Mouse (Mus musculus) embryonic facial prominence, embryonic 11.5 days (tissue): ENCODE measurements around the gene Gmpr. TPM values are rescaled to one million over a fixed set of nuclear protein-coding genes. Genes with fewer than 3 reads are reported as not detected.
A peak's percentile ranks its signal among the peaks of the same experiment; 100 is the strongest.

ENCODE experiments used
- ATAC-seq: fragments of 200-750 bp; cut with Nextera tagmentation; replicated peaks from 2 replicates; pipeline ENCODE4 v1.8.0; 2017; ENCODE audit warnings: low read depth; ENCODE audit not compliant: insufficient number of reproducible peaks, low FRiP score, low TSS enrichment
- DNase-seq: peaks from one replicate; pipeline ENCODE4 v3.0.0-alpha.2; 2015; ENCODE audit warnings: low spot score
- H3K27ac ChIP-seq: fragments of 300-500 bp; sonication (generic); replicated peaks from 2 replicates; pipeline ENCODE4 v1.5.1; 2014; ENCODE audit warnings: mild to moderate bottlenecking, low read depth, low read length, control low read depth
- H3K27me3 ChIP-seq: fragments of 300-500 bp; sonication (generic); 2 replicates; pipeline ENCODE4 v1.6.1; 2014; ENCODE audit warnings: mild to moderate bottlenecking, low read length, moderate library complexity, mixed read lengths; ENCODE audit not compliant: control insufficient read depth, insufficient read depth
- H3K36me3 ChIP-seq: fragments of 300-500 bp; sonication (generic); replicated peaks from 2 replicates; pipeline ENCODE4 v1.6.1; 2014; ENCODE audit warnings: low read depth, mild to moderate bottlenecking, low read length, moderate library complexity, mixed read lengths; ENCODE audit not compliant: control insufficient read depth, insufficient read depth
- H3K4me1 ChIP-seq: fragments of 300-500 bp; sonication (generic); 2 replicates; pipeline ENCODE4 v1.6.1; 2014; ENCODE audit warnings: low read length, mixed read lengths; ENCODE audit not compliant: control insufficient read depth, insufficient read depth
- H3K4me2 ChIP-seq: fragments of 300-500 bp; sonication (generic); 2 replicates; pipeline ENCODE4 v1.6.1; 2014; ENCODE audit warnings: low read depth, mild to moderate bottlenecking, control low read depth, low read length, moderate library complexity
- H3K4me3 ChIP-seq: fragments of 300-500 bp; sonication (generic); 2 replicates; pipeline ENCODE4 v1.5.1; 2014; ENCODE audit warnings: low read depth, low read length, control low read depth
- H3K9ac ChIP-seq: fragments of 300-500 bp; sonication (generic); replicated peaks from 2 replicates; pipeline ENCODE4 v1.6.1; 2014; ENCODE audit warnings: mild to moderate bottlenecking, control low read depth, low read length
- H3K9me3 ChIP-seq: fragments of 300-500 bp; sonication (generic); replicated peaks from 2 replicates; pipeline ENCODE4 v1.6.1; 2016; ENCODE audit warnings: mild to moderate bottlenecking, low read length, inconsistent platforms, mixed read lengths; ENCODE audit not compliant: control insufficient read depth
- WGBS: fragments of 180-500 bp; shearing (Covaris S2); extraction: QIAGEN DNeasy Blood & Tissue Kit; methylation state at CpG from one replicate; pipeline ENCODE4 v1.1.7; 2014; 5-methylcytosine and 5-hydroxymethylcytosine counted together
- polyA plus RNA-seq: library from polyadenylated mRNA; unstranded; fragments of >200 nt; fragmentation: Nextera tagmentation; extraction: Ambion mirVana; gene quantifications from 2 replicates; pipeline ENCODE4 v1.2.1, GENCODE M21; 2014

The Gmpr gene
- polyA plus RNA-seq, 1 experiment from 2014 or later = 21.9 TPM

DNA sequence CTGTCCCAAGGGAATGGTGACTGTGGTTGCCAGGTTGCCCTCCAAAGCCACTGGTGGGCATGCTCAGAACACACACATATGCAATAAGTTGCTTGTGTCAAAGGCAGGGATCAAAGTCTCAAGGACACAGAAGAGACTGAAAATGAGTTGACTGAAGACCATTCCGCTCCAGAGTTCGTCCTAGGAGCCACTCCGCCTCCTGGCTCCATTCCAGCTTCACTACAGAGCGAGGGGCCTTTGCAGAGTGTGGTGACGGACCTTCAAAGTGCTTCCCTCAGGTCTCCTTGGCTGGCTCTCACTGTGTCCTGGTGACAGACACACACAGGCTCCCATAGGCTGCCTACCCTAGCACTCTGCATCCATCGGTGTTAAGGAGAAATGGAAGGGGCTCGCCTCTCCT is 46.4 kb downstream of the Gmpr start:
- no peak for DNase-seq
- Histone ChIP-seq H3K9me3 (no peaks in the 10 kb centered on the region), H3K27ac (no peak overlapping the region), H3K36me3 (no peaks in the 10 kb centered on the region), H3K9ac (no peak overlapping the region), H3K4me2 (no peak overlapping the region), H3K27me3 (no peaks in the 10 kb centered on the region), H3K4me1 (no peaks in the 10 kb centered on the region), H3K4me3 (no peak overlapping the region)
- WGBS = 81% methylated on average over 7 of the region's 7 CpGs
- no peak for ATAC-seq

DNA sequence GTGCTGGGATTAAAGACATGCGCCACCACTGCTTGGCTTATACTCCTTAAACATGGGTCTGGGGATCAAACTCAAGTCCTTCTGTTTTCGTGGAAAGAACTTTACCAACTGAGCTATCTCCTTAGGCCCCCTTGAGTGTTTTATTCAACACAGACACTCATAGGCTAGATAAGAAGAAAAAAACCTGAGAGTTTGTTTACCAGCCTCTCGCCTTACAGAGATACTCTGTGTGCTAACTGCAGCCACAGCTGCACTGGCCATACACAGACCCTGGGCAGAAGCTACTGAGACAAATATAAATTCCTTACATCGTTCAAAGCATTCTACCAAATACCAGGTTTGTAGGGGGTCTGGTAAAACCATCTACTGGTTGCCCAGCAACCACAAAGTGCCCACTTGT is 51.1 kb downstream of the Gmpr start:
- DNase-seq (no peak), ATAC-seq (no peak)
- 75% methylated on average over 4 of the region's 4 CpGs for WGBS
- H3K36me3 ChIP-seq = no peaks in the 10 kb centered on the region
- no peak overlapping the region for H3K27ac ChIP-seq
- no peaks in the 10 kb centered on the region for H3K9me3 ChIP-seq
- H3K4me2 ChIP-seq = no peak overlapping the region
- H3K4me1 ChIP-seq = no peaks in the 10 kb centered on the region
- no peak overlapping the region for H3K9ac ChIP-seq
- H3K4me3 ChIP-seq = no peak overlapping the region
- no peaks in the 10 kb centered on the region for H3K27me3 ChIP-seq

DNA sequence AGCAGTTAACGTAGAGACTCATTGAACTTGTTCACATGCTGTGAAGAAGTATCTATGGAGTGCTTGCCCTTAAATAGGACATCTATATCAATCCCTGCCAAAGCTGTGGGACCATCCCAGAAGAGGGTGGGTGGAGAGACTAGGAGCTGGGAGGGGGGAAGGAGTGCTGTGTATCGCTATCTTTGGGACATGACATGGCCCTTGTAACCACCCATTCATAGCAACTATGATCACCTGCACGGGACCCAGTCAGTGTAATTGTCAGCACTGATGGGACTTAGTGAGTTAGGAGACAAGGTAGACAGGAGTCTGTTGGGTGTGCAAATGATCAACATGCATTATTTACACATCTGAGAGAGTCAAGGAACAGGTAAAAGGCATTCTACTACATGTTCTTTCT is 52.0 kb downstream of the Gmpr start:
- ATAC-seq = no peak
- DNase-seq = no peak
- H3K9me3 ChIP-seq = no peaks in the 10 kb centered on the region
- H3K27me3 ChIP-seq = no peaks in the 10 kb centered on the region
- no peaks in the 10 kb centered on the region for H3K4me1 ChIP-seq
- H3K4me3 ChIP-seq = no peak overlapping the region
- H3K36me3 ChIP-seq = no peaks in the 10 kb centered on the region
- H3K27ac ChIP-seq = no peak overlapping the region
- H3K4me2 ChIP-seq = no peak overlapping the region
- H3K9ac ChIP-seq = no peak overlapping the region
- WGBS = 86% methylated on average over 3 of the region's 3 CpGs

DNA sequence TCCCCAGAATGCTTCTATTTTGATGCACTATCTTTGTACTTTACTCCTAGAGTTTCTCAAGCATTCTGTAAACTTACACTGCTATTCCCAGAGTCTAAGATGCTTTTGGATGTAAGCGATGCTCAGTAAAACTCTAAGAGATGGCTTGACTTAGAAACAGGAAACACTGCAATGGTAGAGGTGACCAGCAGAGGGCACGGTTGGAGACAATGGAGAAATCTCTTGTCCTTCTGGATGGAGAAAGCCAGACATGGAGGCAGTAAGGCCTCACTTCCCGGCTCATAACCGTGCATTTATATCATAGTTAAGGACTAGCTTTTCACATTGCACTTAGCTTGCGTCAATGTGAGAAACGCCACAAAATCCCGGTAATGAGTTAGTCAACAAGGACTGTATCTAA is 53.3 kb downstream of the Gmpr start:
- no peaks in the 10 kb centered on the region for H3K36me3 ChIP-seq
- H3K9ac ChIP-seq = no peak overlapping the region
- DNase-seq (peak; percentile 59), ATAC-seq (no peak)
- 74% methylated on average over 7 of the region's 7 CpGs for WGBS
- no peak overlapping the region for H3K4me3 ChIP-seq
- no peaks in the 10 kb centered on the region for H3K27me3 ChIP-seq
- no peak overlapping the region for H3K4me2 ChIP-seq
- no peaks in the 10 kb centered on the region for H3K4me1 ChIP-seq
- no peak overlapping the region for H3K27ac ChIP-seq
- no peaks in the 10 kb centered on the region for H3K9me3 ChIP-seq

DNA sequence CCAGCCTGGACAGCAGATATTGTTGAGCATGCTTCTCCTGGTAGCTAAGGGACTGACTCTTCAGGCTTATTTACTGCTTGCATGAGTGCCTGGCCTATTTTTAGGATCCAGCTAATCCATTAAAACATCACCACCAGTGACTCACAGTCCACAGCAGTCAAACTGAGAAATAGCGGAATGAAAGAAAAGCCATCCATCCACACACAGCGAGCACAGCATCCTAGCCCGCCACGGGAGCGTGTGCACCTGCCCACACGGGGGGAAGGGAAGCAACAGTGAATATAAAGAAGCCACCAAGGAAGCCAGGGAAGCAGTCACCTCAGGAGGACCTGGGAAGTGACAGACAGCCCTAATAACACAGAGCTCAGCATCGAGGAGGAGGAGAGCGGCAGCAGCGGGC is 54.8 kb downstream of the Gmpr start:
- no peak overlapping the region for H3K9ac ChIP-seq

DNA sequence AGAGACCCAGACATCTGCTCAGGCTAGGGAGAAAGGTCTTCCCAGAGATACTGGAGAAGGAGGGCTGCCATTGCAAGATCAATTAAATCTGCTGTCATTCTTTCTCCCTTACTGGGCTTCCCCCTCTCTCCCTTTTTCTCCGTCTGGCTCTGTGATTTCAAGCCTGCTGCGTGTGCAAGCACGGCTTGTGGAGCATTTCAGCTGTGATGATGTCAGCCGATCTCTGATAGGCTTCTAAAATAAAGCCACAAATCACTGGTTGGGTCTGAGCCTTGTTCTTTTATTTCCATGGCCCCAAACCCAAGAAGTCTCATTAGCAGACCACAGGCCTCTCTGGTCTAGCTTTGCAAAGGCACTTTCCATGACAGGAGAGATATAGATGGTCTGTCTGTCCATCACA is 57.7 kb downstream of the Gmpr start:
- Histone ChIP-seq H3K27me3 (no peaks in the 10 kb centered on the region), H3K9ac (no peak overlapping the region), H3K9me3 (no peaks in the 10 kb centered on the region), H3K27ac (no peak overlapping the region), H3K4me3 (no peak overlapping the region), H3K4me2 (no peak overlapping the region), H3K4me1 (no peaks in the 10 kb centered on the region), H3K36me3 (no peaks in the 10 kb centered on the region)
- no peak for ATAC-seq
- 74% methylated on average over 4 of the region's 4 CpGs for WGBS
- DNase-seq = no peak

More for the DNA sequence above, 54.8 kb downstream of the Gmpr start:
- Histone ChIP-seq H3K36me3 (no peaks in the 10 kb centered on the region), H3K27me3 (no peaks in the 10 kb centered on the region), H3K27ac (no peak overlapping the region), H3K9me3 (no peaks in the 10 kb centered on the region), H3K4me2 (no peak overlapping the region), H3K4me3 (no peak overlapping the region), H3K4me1 (no peaks in the 10 kb centered on the region)
- 87% methylated on average over 9 of the region's 9 CpGs for WGBS
- DNase-seq = no peak
- ATAC-seq = no peak

DNA sequence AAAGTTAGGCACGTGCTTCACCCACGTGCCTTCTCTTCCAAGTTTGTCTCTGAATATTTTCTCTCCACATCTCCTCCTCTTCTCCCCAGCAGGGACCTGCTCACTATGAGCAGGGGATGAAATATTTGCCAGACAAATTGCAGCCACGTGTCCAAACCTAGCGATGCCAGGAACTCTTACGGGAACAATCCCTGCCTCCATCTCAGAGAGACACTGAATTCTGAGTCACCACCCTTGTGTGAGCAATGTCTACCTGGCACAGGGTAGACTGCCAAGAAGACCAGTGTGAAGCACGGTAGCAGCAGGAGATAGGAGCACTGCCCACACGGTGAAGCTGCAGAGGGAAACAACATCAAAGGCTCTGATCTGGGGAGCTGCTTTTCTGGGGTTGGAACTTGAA is 62.7 kb downstream of the Gmpr start:
- WGBS = 66% methylated on average over 7 of the region's 7 CpGs
- no peak for DNase-seq

DNA sequence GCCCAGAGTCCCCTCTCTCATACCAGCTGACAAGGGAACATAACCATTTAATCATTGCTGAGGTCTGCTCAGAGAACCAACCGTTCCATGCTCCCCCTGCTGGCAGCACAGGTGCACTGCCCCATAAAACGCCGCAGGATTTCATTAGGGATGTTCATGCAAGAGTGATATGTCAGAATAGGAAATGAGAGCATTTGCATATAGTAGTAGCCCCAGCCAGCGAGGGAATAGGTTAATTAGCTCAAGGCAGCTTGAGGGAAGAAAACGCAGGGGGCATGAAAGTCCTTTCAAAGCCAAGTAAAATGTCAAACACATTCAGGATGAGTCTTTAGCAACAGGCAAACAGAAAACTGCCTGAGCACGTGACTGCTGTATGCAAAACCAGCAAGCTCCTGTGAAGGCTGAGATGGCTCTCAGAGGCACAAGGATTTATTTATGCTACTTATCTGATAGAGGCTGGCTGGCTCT is 64.6 kb downstream of the Gmpr start:
- Histone ChIP-seq H3K4me1 (no peaks in the 10 kb centered on the region), H3K27ac (no peak overlapping the region), H3K9me3 (no peaks in the 10 kb centered on the region), H3K27me3 (no peaks in the 10 kb centered on the region), H3K4me2 (no peak overlapping the region), H3K36me3 (no peaks in the 10 kb centered on the region), H3K4me3 (no peak overlapping the region), H3K9ac (no peak overlapping the region)
- no peak for ATAC-seq
- DNase-seq = peak; percentile 87
- WGBS = 4% methylated on average over 6 of the region's 6 CpGs

More for the DNA sequence above, 62.7 kb downstream of the Gmpr start:
- no peaks in the 10 kb centered on the region for H3K9me3 ChIP-seq
- H3K27me3 ChIP-seq = no peaks in the 10 kb centered on the region
- no peak overlapping the region for H3K4me3 ChIP-seq
- H3K27ac ChIP-seq = no peak overlapping the region
- no peak overlapping the region for H3K4me2 ChIP-seq
- H3K36me3 ChIP-seq = no peaks in the 10 kb centered on the region
- no peak overlapping the region for H3K9ac ChIP-seq
- H3K4me1 ChIP-seq = no peaks in the 10 kb centered on the region
- ATAC-seq = no peak
